Mouse (Mus musculus) erythroblast, embryonic 14.5 days (primary cell): ENCODE measurements at regions not wholly inside any gene's neighbourhood (a gene's known extent, or its start where the extent isn't known, plus 50 kb on each side); places are given as distances from the start of the nearest gene placed in this dataset.

Experiments
- GATA1 ChIP-seq: IDR thresholded peaks from 2 replicates; pipeline ENCODE4 v1.6.1; 2012; ENCODE audit warnings: low read length, inconsistent platforms, mixed read lengths
- TAL1 ChIP-seq: IDR thresholded peaks from 3 replicates; pipeline ENCODE4 v1.6.1; 2012; ENCODE audit warnings: low read length, inconsistent platforms, mixed read lengths

DNA sequence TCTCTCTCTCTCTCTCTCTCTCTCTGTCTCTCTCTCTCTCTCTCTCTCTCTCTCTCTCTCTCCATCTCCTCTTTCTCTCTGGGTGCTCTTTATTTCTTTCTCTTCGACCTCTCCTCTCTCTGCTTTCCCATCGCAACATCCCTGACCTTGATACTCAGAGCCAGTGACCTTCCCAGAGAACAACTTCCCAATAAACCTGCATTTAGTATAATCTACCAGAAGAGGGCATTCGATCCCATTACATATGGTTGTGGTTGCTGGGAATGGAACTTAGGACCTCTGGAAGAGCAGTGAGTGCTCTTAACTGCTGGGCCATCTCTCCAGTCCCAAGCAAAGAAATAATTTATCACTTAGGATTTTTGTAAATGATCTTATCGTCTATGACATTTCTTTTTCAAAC, 127.2 kb upstream of the Slc4a7 start:
- TF ChIP-seq TAL1, result no peak
- TF ChIP-seq GATA1, result no peak
